Mouse (Mus musculus): ENCODE results near the gene Syngr3.

- TF ChIP-seq CTCF (IDR thresholded peaks at IDR 0.05; ENCODE audit: extremely low read depth, insufficient read depth, low read length) (no peak), POLR2A (IDR thresholded peaks at IDR 0.05; ENCODE audit: extremely low read depth, insufficient read depth, low read length) (no peak)
These were observed 43.4 kb downstream of the Syngr3 start for GRCm38 (mm10) chr17:24646381-24646780.

All from cortical plate, adult 2 months (tissue).